Mouse (Mus musculus): ENCODE results near the gene Mylk3. TPM values are rescaled to one million over a fixed set of nuclear protein-coding genes. Genes with fewer than 3 reads are reported as not detected.
A peak's percentile ranks its signal among the peaks of the same experiment; 100 is the strongest.

The Mylk3 gene
- polyA plus RNA-seq (2016; fragmentation: Nextera tagmentation; extraction: Ambion mirVana): 1.9 and 2.1 TPM in 2 replicates

DNA sequence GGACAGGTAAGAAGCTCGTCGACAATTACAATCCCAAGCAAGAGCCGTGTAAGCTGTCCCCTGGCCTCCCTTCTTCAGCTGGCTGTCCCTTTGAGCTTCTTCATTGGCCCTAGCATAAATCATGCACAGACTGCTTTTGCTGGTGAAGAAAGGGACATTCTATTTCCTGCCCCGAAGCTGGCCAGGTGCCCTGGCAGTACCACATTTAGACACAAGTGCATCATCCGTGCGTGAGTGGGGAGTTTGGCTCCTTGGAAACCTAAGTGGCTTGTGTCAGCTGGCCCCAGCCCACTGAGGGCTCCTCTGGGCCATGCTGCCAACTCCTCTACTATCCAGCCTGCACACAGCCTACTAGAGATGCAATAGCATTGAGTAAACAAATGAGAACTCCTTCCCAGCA, at the start of gene Mylk3:
Gene Mylk3 (minus strand): TSS at position 141 of the 400 bp plus-strand sequence.
- Histone ChIP-seq H3K4me1 (no peaks in the 10 kb centered on the region), H3K9ac (no peak within 1 kb of the TSS), H3K36me3 (no peaks in the 10 kb centered on the region), H3K9me3 (replicated peaks) (no peaks in the 10 kb centered on the region), H3K27ac (no peak within 1 kb of the TSS), H3K4me3 (no peak within 1 kb of the TSS), H3K4me2 (replicated peaks) (no peak within 1 kb of the TSS), H3K27me3 (no peaks in the 10 kb centered on the region)
- ATAC-seq (ENCODE audit: low FRiP score): no peak
- WGBS: 86% methylated on average over 6 of the region's 6 CpGs

DNA sequence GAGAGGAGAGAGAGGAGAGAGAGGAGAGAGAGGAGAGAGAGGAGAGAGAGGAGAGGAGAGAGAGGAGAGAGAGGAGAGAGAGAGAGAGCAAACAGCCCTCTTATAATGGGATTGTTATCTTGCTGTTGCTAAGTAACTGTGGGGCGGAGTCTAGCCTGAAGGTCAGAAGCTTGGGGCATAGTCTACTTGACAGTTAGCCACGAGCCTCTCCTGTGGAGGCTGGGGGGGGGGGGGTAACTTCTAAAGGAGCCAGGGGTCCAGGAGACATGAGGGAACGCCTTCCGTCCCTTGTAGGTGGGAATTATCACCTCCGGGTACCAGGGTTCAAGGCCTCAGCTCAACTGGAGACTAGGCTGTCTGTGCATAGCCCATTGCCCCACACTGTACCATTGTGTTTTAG, 49.6 kb upstream of the Mylk3 start:
- Histone ChIP-seq H3K4me3 (no peak overlapping the region), H3K4me1 (peaks cover 8% of the 10 kb centered on the region), H3K9me3 (replicated peaks) (no peaks in the 10 kb centered on the region), H3K4me2 (replicated peaks) (no peak overlapping the region), H3K27ac (no peak overlapping the region), H3K27me3 (no peaks in the 10 kb centered on the region), H3K9ac (no peak overlapping the region), H3K36me3 (no peaks in the 10 kb centered on the region)
- no peak for ATAC-seq (ENCODE audit: low FRiP score)
- WGBS: 51% methylated on average over 5 of the region's 5 CpGs

DNA sequence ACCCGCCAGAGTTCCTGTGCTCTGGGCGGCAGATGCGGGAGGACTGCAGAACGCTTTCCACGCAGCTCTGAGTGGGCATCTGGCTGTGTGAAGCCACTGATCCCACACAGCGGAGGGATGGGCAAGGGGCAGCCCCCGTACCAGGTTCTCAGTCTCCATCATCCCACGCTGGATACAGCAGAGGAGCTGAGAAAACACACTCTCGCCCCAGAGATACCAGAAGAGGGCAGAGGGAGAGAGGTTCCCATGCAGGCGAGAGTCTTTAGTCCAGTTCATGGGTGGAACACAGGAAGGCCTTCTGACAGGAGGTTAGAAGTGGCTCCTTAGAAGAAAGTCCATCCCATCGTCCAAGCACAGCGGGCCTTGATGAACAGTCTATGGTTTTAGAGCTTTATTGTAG, 48.7 kb upstream of the Mylk3 start:
- WGBS: 72% methylated on average over 12 of the region's 12 CpGs
- ATAC-seq (ENCODE audit: low FRiP score): no peak
- peaks cover 11% of the 10 kb centered on the region for H3K4me1 ChIP-seq
- no peak overlapping the region for H3K9ac ChIP-seq
- H3K4me2 ChIP-seq (replicated peaks): no peak overlapping the region
- no peak overlapping the region for H3K4me3 ChIP-seq
- no peaks in the 10 kb centered on the region for H3K9me3 ChIP-seq (replicated peaks)
- H3K36me3 ChIP-seq: no peaks in the 10 kb centered on the region
- H3K27me3 ChIP-seq: no peaks in the 10 kb centered on the region
- no peak overlapping the region for H3K27ac ChIP-seq

DNA sequence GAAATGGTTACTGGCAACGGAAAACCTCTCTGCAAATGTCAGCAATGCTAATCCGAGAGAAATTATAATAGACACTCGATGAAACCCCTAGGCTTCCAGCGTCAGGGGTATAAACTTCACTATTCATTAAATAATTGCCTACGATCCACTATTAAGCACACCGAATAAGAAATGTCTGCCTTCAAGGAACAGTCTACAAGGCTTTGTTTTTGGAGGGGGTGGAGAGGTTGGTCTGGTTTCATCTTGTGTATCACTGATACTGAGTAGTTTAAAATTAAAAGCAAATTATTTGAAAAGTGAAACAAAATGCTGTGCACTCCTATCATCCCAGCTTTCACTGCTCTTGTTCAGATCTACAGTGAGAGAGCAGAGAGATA, 46.9 kb upstream of the Mylk3 start:
- Histone ChIP-seq H3K4me3 (peak overlapping the region; percentile 81), H3K36me3 (no peaks in the 10 kb centered on the region), H3K4me1 (peaks cover 20% of the 10 kb centered on the region), H3K4me2 (replicated peaks) (peak overlapping the region; percentile 55), H3K9me3 (replicated peaks) (no peaks in the 10 kb centered on the region), H3K9ac (peak overlapping the region; percentile 51; the same call in 1 of the 2 replicates), H3K27ac (peak overlapping the region; percentile 75), H3K27me3 (no peaks in the 10 kb centered on the region)
- ATAC-seq (ENCODE audit: low FRiP score): peak; percentile 61
- 4% methylated on average over 6 of the region's 6 CpGs for WGBS

DNA sequence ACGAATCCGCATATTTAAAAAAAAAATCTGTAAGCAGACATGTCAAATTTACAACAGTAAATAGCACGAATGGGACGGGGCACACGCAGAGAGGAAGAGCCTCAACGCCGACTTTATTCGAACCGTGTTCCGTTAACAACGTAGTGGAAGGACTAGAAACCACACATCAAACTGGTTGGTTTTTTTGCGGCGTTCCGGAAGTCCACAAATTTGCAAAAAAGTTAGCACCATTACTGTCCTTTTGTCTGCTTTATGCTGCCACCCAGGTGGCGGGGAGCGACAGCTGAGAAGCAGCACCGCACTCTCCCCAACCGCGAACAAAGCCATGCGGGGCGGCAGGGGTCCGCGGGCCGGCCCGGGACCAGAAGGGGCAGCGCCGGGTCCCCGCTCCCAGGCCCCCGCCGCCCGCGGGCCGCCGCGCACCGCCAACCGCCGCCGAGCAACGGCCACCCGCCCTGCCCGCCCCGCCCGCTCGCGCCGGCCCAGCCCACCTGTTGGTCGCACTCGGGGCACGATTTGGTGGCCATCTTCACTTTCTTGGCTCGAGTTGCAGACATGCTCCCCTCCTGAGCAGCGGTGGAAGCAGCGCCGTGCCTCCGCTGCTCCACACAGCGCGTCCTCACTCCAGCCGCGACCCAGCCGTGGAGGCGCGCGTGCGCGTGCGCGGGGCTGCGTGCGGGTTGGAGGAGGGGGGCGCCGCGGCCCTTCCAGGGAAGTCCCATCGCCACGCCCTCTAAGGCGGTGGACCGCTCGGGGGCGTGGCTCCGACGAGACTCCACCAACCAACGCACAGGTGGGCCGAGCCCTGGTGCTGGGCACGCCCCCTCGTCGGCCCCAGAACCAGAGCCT, 46.2 kb upstream of the Mylk3 start, which contains the start of gene 4921524J17Rik:
Gene 4921524J17Rik (minus strand): TSS at position 666 of the 849 bp plus-strand sequence.
- peak; percentile 100 for ATAC-seq (ENCODE audit: low FRiP score)
- no peaks in the 10 kb centered on the region for H3K36me3 ChIP-seq
- peak within 1 kb of the TSS; percentile 81 for H3K4me3 ChIP-seq
- peak within 1 kb of the TSS; percentile 95 for H3K27ac ChIP-seq
- WGBS: under 1% methylated on average over 63 of the region's 85 CpGs
- H3K9ac ChIP-seq: peak within 1 kb of the TSS; percentile 88
- H3K9me3 ChIP-seq (replicated peaks): no peaks in the 10 kb centered on the region
- peaks cover 24% of the 10 kb centered on the region for H3K4me1 ChIP-seq
- peak within 1 kb of the TSS; percentile 55 for H3K4me2 ChIP-seq (replicated peaks)
- no peaks in the 10 kb centered on the region for H3K27me3 ChIP-seq

DNA sequence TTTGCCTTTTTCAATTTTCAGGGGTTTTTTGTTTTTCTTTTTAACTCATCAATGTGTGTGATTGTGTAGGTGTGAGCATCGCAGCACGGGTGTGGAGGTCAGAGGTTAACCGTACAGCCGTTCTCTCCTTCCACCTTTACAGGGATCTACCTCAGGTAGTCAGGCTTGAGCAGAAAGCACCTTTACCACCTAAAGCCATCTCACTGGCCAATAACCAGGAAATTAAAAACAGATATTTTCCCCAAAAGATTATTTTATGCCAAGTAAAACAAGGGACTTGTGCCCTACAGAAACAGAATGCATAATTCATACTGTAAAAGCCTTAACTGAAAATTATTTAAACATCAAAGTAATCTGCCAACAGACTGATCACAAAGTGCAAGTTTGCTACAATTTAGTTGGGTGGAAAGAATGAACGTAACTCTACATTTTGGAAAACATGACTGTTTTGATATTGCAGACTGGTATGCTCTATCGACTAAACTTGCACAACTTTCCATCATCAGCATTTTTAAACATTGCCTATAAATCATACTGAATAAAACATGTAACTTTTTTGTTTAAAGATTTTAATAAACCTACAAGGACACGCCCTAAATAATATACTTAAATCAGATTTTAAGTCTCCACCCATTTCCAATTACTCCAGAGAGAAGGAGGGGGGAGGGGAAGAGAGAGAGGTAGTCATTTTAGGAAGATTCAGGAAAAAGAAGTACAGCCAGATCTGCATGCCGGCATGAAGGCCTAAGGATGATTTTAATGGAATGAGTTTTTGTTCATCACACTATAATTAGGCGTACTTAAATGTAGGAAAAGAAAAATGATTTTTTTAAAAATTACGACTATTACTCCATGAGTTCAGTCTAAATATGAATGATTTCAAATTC, 45.4 kb upstream of the Mylk3 start:
- Histone ChIP-seq H3K9ac (peak overlapping the region; percentile 88; the same call in 1 of the 2 replicates), H3K9me3 (replicated peaks) (no peaks in the 10 kb centered on the region), H3K4me3 (peak overlapping the region; percentile 81), H3K4me2 (replicated peaks) (peak overlapping the region; percentile 55), H3K36me3 (no peaks in the 10 kb centered on the region), H3K4me1 (peaks cover 24% of the 10 kb centered on the region), H3K27me3 (no peaks in the 10 kb centered on the region), H3K27ac (peak overlapping the region; percentile 95; the same call in 1 of the 2 replicates)
- WGBS: 18% methylated on average over 10 of the region's 10 CpGs
- ATAC-seq (ENCODE audit: low FRiP score): no peak

DNA sequence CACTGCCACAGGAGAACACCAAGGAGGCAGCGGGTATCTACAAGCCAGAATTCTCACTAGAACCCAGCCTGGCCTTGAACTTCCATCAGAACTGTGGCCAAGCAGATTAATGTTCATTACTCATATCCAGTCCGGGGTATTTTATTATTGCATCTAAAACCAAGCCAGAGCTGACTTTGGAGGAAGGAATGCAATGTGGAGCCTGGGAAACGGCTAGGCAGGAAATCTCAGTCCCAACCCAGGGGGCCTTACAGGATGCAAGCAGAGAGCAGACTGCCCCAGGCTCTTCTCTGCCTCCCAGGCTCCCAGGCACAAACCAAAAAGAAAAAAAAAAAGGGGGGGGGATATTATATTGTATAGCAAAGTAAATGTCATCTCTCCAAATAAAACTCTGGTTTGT, 44.7 kb upstream of the Mylk3 start:
- 18% methylated on average over 3 of the region's 3 CpGs for WGBS
- no peak for ATAC-seq (ENCODE audit: low FRiP score)

DNA sequence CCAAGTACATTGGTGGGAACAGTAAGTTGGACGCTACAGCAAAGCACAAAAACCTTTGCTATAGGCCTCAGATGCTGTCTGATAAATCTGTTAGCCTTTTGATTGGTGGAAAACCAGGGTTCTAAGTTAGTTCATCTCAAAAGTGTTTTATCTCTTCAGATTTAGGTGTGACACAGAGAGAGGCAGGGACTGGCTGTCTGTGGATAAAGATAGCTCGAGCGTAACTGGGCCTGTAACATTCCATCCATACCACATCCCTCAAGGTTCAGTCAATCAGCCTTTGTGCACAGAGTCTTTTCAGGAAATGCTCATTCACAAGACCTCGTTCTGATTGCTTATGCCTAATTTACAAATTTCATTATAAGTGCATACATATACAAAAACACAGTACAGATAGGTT, 43.1 kb upstream of the Mylk3 start:
- no peak overlapping the region for H3K27ac ChIP-seq

More for the DNA sequence above, 44.7 kb upstream of the Mylk3 start:
- Histone ChIP-seq H3K27me3 (no peaks in the 10 kb centered on the region), H3K4me1 (peaks cover 24% of the 10 kb centered on the region), H3K36me3 (no peaks in the 10 kb centered on the region), H3K9ac (0 out of 2 replicates have a peak overlapping the region, but pooled peaks have one; percentile 23), H3K9me3 (replicated peaks) (no peaks in the 10 kb centered on the region), H3K4me3 (peak overlapping the region; percentile 14), H3K4me2 (replicated peaks) (peak overlapping the region; percentile 55), H3K27ac (no peak overlapping the region)

DNA sequence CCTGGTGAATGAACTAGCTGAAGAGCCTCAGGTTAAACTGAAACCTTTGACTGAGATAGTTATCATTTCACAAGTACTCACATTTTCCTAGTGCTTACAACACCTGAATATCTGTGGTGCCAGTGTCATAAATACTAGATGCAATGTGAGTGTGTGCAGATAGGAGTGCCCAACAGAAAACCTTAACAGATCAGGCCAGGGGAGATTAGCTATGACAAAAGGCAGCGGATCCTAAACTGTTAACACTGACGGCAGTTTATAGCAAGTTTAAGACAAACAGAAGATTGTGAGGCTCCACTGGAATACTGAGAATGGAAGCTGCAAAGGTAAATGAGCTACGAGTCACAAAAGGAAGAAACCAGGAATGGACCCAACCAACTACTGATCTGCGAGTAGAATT, 40.9 kb upstream of the Mylk3 start:
- Histone ChIP-seq H3K4me3 (no peak overlapping the region), H3K4me1 (peaks cover 24% of the 10 kb centered on the region), H3K4me2 (replicated peaks) (no peak overlapping the region), H3K27me3 (no peaks in the 10 kb centered on the region), H3K9me3 (replicated peaks) (no peaks in the 10 kb centered on the region), H3K27ac (no peak overlapping the region), H3K36me3 (no peaks in the 10 kb centered on the region), H3K9ac (no peak overlapping the region)
- 86% methylated on average over 4 of the region's 4 CpGs for WGBS
- ATAC-seq (ENCODE audit: low FRiP score): no peak

More for the DNA sequence above, 43.1 kb upstream of the Mylk3 start:
- Histone ChIP-seq H3K9me3 (replicated peaks) (no peaks in the 10 kb centered on the region), H3K4me3 (no peak overlapping the region), H3K4me2 (replicated peaks) (peak overlapping the region; percentile 30), H3K27me3 (no peaks in the 10 kb centered on the region), H3K9ac (no peak overlapping the region), H3K36me3 (no peaks in the 10 kb centered on the region), H3K4me1 (peaks cover 24% of the 10 kb centered on the region)
- no peak for ATAC-seq (ENCODE audit: low FRiP score)
- WGBS: 14% methylated on average over 4 of the region's 4 CpGs

DNA sequence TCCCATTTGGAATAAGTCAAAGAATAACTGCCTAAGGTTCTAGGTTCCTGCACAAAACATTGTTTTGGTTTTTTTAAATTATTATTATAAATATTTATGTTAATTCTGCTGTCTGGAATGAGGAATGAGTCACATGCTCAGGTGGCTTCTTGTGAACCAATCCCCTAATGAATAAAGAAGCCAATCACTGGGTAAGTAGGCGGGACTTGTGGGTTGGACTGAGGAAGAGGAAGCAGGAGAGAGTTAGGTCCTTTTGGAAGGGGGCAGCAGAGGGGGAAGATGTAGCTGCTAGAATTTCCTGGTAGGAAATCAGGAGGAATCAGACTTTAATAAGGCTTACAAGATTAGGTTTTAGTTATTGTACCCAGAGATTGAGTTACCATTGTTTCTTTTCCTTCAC, 35.2 kb upstream of the Mylk3 start:
- WGBS: 91% methylated on average over 1 of the region's 1 CpGs

DNA sequence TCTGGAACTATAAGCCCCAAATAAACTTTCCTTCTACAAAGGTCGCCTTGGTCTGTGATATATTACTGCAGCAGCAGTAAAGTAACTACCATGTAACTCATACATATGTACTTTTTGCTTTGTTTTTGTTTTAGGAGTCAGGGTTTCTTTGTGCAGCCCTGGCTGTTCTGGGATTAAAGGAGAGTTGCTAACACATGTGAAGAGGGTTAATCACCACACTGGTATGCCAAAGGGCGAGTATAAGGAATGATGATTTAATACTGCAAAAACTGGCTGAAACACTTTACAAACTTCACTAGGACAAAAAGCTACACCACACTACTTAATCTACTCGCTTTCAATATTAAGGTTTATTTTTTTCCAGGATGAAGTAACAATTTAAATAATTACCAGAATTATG, 22.4 kb upstream of the Mylk3 start:
- H3K27me3 ChIP-seq: no peaks in the 10 kb centered on the region
- H3K4me3 ChIP-seq: no peak overlapping the region
- H3K36me3 ChIP-seq: 0 out of 2 replicates have a peak, but pooled peaks cover 4% of the 10 kb centered on the region
- WGBS: 81% methylated on average over 3 of the region's 3 CpGs
- no peaks in the 10 kb centered on the region for H3K9me3 ChIP-seq (replicated peaks)
- no peak overlapping the region for H3K27ac ChIP-seq
- H3K4me1 ChIP-seq: peaks cover 10% of the 10 kb centered on the region; the same call in 1 of the 2 replicates
- no peak overlapping the region for H3K4me2 ChIP-seq (replicated peaks)
- no peak for ATAC-seq (ENCODE audit: low FRiP score)
- no peak overlapping the region for H3K9ac ChIP-seq

More for the DNA sequence above, 35.2 kb upstream of the Mylk3 start:
- Histone ChIP-seq H3K4me1 (no peaks in the 10 kb centered on the region), H3K27ac (no peak overlapping the region), H3K9ac (no peak overlapping the region), H3K27me3 (no peaks in the 10 kb centered on the region), H3K9me3 (replicated peaks) (no peaks in the 10 kb centered on the region), H3K4me2 (replicated peaks) (no peak overlapping the region), H3K4me3 (no peak overlapping the region), H3K36me3 (no peaks in the 10 kb centered on the region)
- ATAC-seq (ENCODE audit: low FRiP score): no peak

DNA sequence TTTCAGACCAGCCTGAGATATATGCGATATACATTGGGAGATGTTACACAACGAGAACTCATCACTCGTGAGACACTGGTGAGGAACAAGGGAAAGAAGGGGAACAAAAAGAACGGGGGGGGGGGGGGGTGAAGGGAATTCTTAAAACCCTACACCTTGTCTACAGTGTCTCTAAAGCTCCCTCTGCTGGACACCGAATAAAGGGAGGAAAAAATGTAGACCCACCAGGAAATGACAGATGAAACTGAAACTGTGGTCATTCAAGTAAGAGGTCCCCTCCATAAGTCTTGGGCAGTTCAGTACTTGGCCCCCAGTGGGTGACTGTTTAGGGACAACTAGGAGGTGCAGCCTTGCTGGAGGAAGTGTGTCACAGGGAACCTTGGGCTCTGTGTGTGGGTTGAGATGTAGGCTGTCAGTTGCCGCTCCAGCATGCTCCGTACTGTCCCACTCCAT, 21.9 kb upstream of the Mylk3 start:
- no peaks in the 10 kb centered on the region for H3K27me3 ChIP-seq
- no peaks in the 10 kb centered on the region for H3K9me3 ChIP-seq (replicated peaks)
- WGBS: 71% methylated on average over 7 of the region's 7 CpGs
- no peak overlapping the region for H3K27ac ChIP-seq
- 0 out of 2 replicates have a peak, but pooled peaks cover 4% of the 10 kb centered on the region for H3K36me3 ChIP-seq
- ATAC-seq (ENCODE audit: low FRiP score): no peak
- no peak overlapping the region for H3K9ac ChIP-seq
- no peak overlapping the region for H3K4me2 ChIP-seq (replicated peaks)
- H3K4me1 ChIP-seq: peaks cover 10% of the 10 kb centered on the region; the same call in 1 of the 2 replicates
- no peak overlapping the region for H3K4me3 ChIP-seq
